Mouse (Mus musculus) c-Kit-positive CD71-positive TER-119-positive erythroid progenitor cells, embryonic 14.5 days (primary cell): ENCODE measurements around the gene Rdh5.

ENCODE experiments used
- DNase-seq: peaks from one replicate; pipeline ENCODE4 v3.0.0-alpha.2; 2013; ENCODE audit warnings: low spot score

Gene Rdh5

GRCm38 (mm10) chr10:128929638-128930378 is 7.1 kb upstream of the Rdh5 start:
- DNase-seq, result no peak

- DNase-seq, result no peak
Measured at GRCm38 (mm10) chr10:128928356-128928755, 5.7 kb upstream of the Rdh5 start.

GRCm38 (mm10) chr10:128923935-128924334 is 1.2 kb upstream of the Rdh5 start, which contains the start of gene Bloc1s1:
TSS of gene Bloc1s1 (minus strand) at chr10:128924035.
- DNase-seq, result no peak

GRCm38 (mm10) chr10:128923013-128923691 is 464 bp upstream of the Rdh5 start:
- peak; percentile 86 for DNase-seq

- no peak for DNase-seq
Measured at GRCm38 (mm10) chr10:128921883-128922821, 536 bp downstream of the Rdh5 start.

- DNase-seq, result no peak
Measured at GRCm38 (mm10) chr10:128921251-128921650, 1.4 kb downstream of the Rdh5 start.

- no peak for DNase-seq
Measured at GRCm38 (mm10) chr10:128920736-128921161, 1.9 kb downstream of the Rdh5 start.

GRCm38 (mm10) chr10:128919966-128920365 is 2.7 kb downstream of the Rdh5 start:
- DNase-seq, result no peak

GRCm38 (mm10) chr10:128919203-128919631 is 3.5 kb downstream of the Rdh5 start:
- no peak for DNase-seq

GRCm38 (mm10) chr10:128918246-128918645 is 4.4 kb downstream of the Rdh5 start:
- no peak for DNase-seq

GRCm38 (mm10) chr10:128917400-128917799 is 5.3 kb downstream of the Rdh5 start:
- no peak for DNase-seq

- DNase-seq, result no peak
Measured at GRCm38 (mm10) chr10:128916665-128917064, 6.0 kb downstream of the Rdh5 start.

GRCm38 (mm10) chr10:128915550-128915949 is 7.1 kb downstream of the Rdh5 start:
- DNase-seq, result no peak

- DNase-seq, result no peak
Measured at GRCm38 (mm10) chr10:128913696-128914095, 9.0 kb downstream of the Rdh5 start.

- peak; percentile 73 for DNase-seq
Measured at GRCm38 (mm10) chr10:128913219-128913618, 9.5 kb downstream of the Rdh5 start.

GRCm38 (mm10) chr10:128912791-128913190 is 9.9 kb downstream of the Rdh5 start:
- no peak for DNase-seq

GRCm38 (mm10) chr10:128912268-128912667 is 10.4 kb downstream of the Rdh5 start:
- DNase-seq, result no peak

- no peak for DNase-seq
Measured at GRCm38 (mm10) chr10:128911430-128911829, 11.3 kb downstream of the Rdh5 start.

- DNase-seq, result no peak
Measured at GRCm38 (mm10) chr10:128910066-128910841, 12.4 kb downstream of the Rdh5 start.

GRCm38 (mm10) chr10:128909567-128910028 is 13.1 kb downstream of the Rdh5 start:
- no peak for DNase-seq

- no peak for DNase-seq
Measured at GRCm38 (mm10) chr10:128908778-128909448, 13.8 kb downstream of the Rdh5 start.
